10 mouse cellular contexts compared by ENCODE assay signal in the genomic region with DNA sequence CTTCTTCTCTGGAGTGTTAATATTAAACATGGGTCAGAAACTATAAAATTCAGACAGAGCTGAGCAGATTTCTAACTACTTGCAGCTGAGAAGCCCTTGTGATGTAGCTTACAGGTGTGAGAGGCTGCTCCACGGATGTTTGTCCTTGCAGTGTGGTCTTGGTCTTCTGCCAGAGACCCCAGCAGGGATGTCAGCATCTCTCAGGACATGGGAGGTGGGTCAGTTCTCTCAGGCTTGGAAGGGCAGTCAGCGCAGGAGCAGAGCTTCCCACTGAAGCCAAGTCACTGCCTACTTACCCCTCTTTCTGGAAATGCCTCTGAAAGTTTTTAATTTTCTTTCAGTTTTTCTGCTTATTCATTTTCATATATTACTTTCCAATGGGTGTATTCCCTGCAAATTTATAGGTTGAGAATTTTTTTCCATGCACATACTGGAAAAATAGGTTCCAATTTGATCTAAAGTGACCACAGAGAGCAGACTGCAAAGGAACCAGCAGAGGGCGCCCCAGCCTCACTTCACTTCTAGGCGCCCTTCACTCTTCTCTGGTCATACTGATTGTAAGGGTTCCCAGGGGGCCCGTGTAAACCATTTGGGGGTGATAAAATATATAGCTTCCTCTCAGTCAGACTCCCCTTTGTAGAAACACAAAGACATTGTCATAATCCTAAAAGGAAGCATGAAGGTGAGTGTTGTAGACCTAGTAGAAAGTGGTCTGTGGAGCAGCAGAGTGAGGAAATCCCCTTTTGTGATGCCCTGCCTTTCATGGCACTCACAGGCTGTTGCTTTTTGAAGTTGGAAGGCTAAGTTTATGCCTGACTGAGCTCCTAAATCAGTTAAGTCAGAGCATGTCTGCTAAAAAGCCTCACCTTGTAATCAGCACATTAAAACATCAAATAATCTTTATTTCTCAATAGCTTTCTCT. TPM values are rescaled to one million over a fixed set of nuclear protein-coding genes. Genes with fewer than 3 reads are reported as not detected.
DNase-seq lines count a peak whose midpoint lies in the region; ATAC-seq lines count a peak whose summit lies in the region.
"Had no signal": no experiment of that assay in that cellular context is flagged by ENCODE, and none has a peak within 500 bp of the region (broad histone marks: within the 10 kb centered on the region; RNA-seq: fewer than 3 reads in every experiment).

No protein-coding gene starts in this region.

- no peak overlapping the region for H3K4me3 ChIP-seq in hindbrain, embryonic 10.5 days
- H3K4me3 ChIP-seq in hindbrain, embryonic 12.5 days, result no peak overlapping the region
- H3K4me3 ChIP-seq: embryonic facial prominence, embryonic 13.5 days had no signal

- no peaks in the 10 kb centered on the region for H3K4me1 ChIP-seq in hindbrain, embryonic 10.5 days (replicated peaks)
- H3K4me1 ChIP-seq in hindbrain, embryonic 12.5 days, result no peaks in the 10 kb centered on the region
- H3K4me1 ChIP-seq: embryonic facial prominence, embryonic 13.5 days had no signal

- no peak overlapping the region for H3K4me2 ChIP-seq in hindbrain, embryonic 12.5 days (replicated peaks)
- H3K4me2 ChIP-seq: embryonic facial prominence, embryonic 13.5 days had no signal

- ATAC-seq in hindbrain, embryonic 12.5 days (ENCODE audit: low FRiP score), result no peak
- peak; percentile 71 for ATAC-seq in megakaryocyte progenitor cell, adult 5-6 weeks (replicated peaks; ENCODE audit: poor library complexity)

- 42% methylated on average over 5 of the region's 5 CpGs for WGBS in hindbrain, embryonic 10.5 days
- 43% methylated on average over 5 of the region's 5 CpGs for WGBS in hindbrain, embryonic 12.5 days

- H3K36me3 ChIP-seq in hindbrain, embryonic 10.5 days, result peaks cover 75% of the 10 kb centered on the region
- peaks cover 50% of the 10 kb centered on the region for H3K36me3 ChIP-seq in hindbrain, embryonic 12.5 days

- no peaks in the 10 kb centered on the region for H3K9me3 ChIP-seq in hindbrain, embryonic 10.5 days
- H3K9me3 ChIP-seq in hindbrain, embryonic 12.5 days (replicated peaks), result no peaks in the 10 kb centered on the region
- H3K9me3 ChIP-seq: embryonic facial prominence, embryonic 13.5 days had no signal

- H3K9ac ChIP-seq in hindbrain, embryonic 12.5 days, result no peak overlapping the region
- H3K9ac ChIP-seq: embryonic facial prominence, embryonic 13.5 days had no signal

- DNase-seq in hindbrain, embryonic 10.5 days (ENCODE audit: low spot score), result peak; percentile 53
- peak; percentile 56 for DNase-seq in MN1 (ENCODE audit: low spot score)
- DNase-seq in cerebellum, adult 9-10 months, result peak; percentile 65
- peak; percentile 50 to 58 for DNase-seq in frontal cortex, postnatal 25 days (ENCODE audit: low spot score in 2 of 2)
- peak; percentile 37 for DNase-seq in layer of hippocampus, adult 9-10 months (ENCODE audit: low spot score)
- DNase-seq in spleen, adult 18-20 months, result peak; percentile 27 to 71

- H3K27ac ChIP-seq in hindbrain, embryonic 10.5 days, result no peak overlapping the region
- no peak overlapping the region for H3K27ac ChIP-seq in hindbrain, embryonic 12.5 days
- H3K27ac ChIP-seq: embryonic facial prominence, embryonic 13.5 days had no signal

- no peaks in the 10 kb centered on the region for H3K27me3 ChIP-seq in hindbrain, embryonic 10.5 days (ENCODE audit: insufficient read depth, poor library complexity, severe bottlenecking)
- H3K27me3 ChIP-seq in hindbrain, embryonic 12.5 days, result no peaks in the 10 kb centered on the region
- H3K27me3 ChIP-seq: embryonic facial prominence, embryonic 13.5 days had no signal

RNA-seq across cellular contexts. Expression of a gene that starts 22.6 kb away (rescaled TPM):
- not detected in 2 replicates for polyA plus RNA-seq in hindbrain, embryonic 10.5 days (2016; fragmentation: Nextera tagmentation; extraction: Ambion mirVana)
- polyA plus RNA-seq in hindbrain, embryonic 12.5 days (2016; fragmentation: Nextera tagmentation; extraction: Ambion mirVana), result 1.4 and 3.5 TPM in 2 replicates
- not detected in 2 replicates for total RNA-seq in megakaryocyte progenitor cell, adult 5-6 weeks (2015)
- total RNA-seq in megakaryocyte progenitor cell, adult 5-6 weeks (2017), result not detected in 2 replicates
- polyA plus RNA-seq: liver, embryonic 16.5 days had no signal

RNA-seq across cellular contexts. Expression of a gene that starts 52.9 kb away (rescaled TPM):
- 1.1 and 5.0 TPM in 2 replicates for polyA plus RNA-seq in hindbrain, embryonic 10.5 days (2016; fragmentation: Nextera tagmentation; extraction: Ambion mirVana)
- polyA plus RNA-seq in hindbrain, embryonic 12.5 days (2016; fragmentation: Nextera tagmentation; extraction: Ambion mirVana), result 11.8 and 12.0 TPM in 2 replicates
- total RNA-seq in megakaryocyte progenitor cell, adult 5-6 weeks (2015), result not detected in 2 replicates
- not detected in 2 replicates for total RNA-seq in megakaryocyte progenitor cell, adult 5-6 weeks (2017)
